Mouse (Mus musculus): Measurements from ENCODE around the gene Gadl1.

Gadl1 gene

DNA sequence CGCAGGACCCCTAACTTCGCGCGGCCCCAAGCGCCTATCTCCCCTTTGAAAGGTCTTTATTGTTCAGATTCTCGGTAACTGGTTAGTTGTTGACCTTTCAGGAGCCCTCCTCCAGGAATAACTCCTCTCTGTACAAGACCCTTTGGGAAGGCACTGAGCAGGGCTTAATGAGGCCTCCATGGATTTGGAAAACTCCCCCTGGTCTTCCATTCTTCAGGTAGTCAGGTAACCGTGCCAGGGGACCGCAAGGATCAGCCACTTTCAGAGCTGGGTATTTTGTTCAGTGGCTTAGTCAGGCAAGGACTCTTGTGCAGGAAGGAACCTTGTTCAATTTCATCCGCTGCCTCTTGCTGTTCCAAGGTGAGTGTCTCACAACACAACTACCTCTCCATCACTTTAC, at the start of gene Gadl1:
Gene Gadl1 (plus strand): TSS at position 301 of the 400 bp plus-strand sequence.
- DNase-seq (ENCODE audit: low spot score) = no peak

DNA sequence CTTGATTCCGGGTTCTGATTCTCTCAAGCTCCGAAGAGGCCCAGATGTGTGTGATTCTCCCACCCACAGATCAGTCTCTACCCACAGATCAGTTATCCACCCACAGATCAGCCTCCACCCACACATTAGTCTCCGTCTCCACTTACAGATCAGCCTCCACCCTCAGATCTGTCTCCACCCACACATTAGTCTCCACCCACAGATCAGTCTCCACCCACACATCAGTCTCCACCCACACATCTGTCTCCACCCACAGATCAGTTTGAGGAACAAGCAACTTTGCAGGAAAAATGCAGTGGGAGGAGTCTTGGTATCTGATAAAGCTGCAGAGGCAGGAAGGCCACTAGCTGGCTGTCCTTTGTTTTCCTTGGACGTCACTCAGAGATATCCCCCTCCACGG, 46.5 kb upstream of the Gadl1 start:
- no peak for DNase-seq (ENCODE audit: low spot score)

DNA sequence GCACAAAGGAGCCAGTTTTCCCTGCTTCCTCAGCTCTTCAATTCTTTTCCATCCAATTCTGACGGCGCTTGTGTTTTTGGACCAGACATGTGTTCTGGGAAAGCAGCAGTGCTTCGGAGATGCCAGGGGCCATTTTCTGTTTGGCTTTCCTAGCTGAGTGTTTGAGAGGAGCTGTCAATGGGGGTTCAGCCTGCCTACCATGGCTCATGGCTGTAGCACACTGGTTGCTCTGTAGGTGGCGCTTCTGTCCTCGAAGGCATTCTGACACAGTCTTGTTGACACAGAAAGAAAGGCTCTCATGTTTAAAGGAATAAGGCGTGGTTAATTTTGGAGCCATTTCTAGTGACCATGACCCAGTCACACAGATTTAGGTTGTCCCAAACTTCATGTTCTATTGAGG, 45.9 kb upstream of the Gadl1 start:
- DNase-seq (ENCODE audit: low spot score) = no peak

- no peak for DNase-seq (ENCODE audit: low spot score)
These were observed 42.0 kb upstream of the Gadl1 start for GRCm38 (mm10) chr9:115867277-115867676.

- DNase-seq (ENCODE audit: low spot score) = no peak
These were observed 39.1 kb upstream of the Gadl1 start for GRCm38 (mm10) chr9:115870168-115870567.

DNA sequence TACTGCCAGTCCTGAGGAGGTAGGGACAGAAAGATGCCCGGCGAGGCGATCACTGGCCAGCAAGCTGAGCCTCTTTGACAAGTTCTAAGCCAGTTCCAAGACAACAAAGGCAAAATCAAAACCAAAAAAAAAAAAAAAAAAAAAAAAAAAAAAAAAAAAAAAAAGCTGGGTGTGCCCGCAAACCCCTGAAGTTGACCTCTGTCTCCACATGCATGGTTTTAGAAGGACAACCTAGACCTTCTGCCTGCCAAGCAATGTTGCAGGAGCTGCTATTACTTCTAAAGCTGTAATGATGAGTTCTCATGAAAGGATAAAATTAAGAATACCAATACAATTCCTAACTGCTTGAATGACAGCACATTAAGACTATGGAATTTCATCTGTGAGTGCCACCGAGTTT, 38.6 kb upstream of the Gadl1 start:
- no peak for DNase-seq (ENCODE audit: low spot score)

- DNase-seq (ENCODE audit: low spot score) = no peak
These were observed 28.8 kb upstream of the Gadl1 start for GRCm38 (mm10) chr9:115880500-115880899.

GRCm38 (mm10) chr9:115881137-115881536, 28.1 kb upstream of the Gadl1 start:
- no peak for DNase-seq (ENCODE audit: low spot score)

- DNase-seq (ENCODE audit: low spot score) = no peak
These were observed 26.5 kb upstream of the Gadl1 start for GRCm38 (mm10) chr9:115882627-115883200.

- no peak for DNase-seq (ENCODE audit: low spot score)
These were observed 25.8 kb upstream of the Gadl1 start for GRCm38 (mm10) chr9:115883413-115883812.

GRCm38 (mm10) chr9:115887571-115887970, 21.7 kb upstream of the Gadl1 start:
- DNase-seq (ENCODE audit: low spot score) = no peak

GRCm38 (mm10) chr9:115893131-115893530, 16.1 kb upstream of the Gadl1 start:
- DNase-seq (ENCODE audit: low spot score) = no peak

DNA sequence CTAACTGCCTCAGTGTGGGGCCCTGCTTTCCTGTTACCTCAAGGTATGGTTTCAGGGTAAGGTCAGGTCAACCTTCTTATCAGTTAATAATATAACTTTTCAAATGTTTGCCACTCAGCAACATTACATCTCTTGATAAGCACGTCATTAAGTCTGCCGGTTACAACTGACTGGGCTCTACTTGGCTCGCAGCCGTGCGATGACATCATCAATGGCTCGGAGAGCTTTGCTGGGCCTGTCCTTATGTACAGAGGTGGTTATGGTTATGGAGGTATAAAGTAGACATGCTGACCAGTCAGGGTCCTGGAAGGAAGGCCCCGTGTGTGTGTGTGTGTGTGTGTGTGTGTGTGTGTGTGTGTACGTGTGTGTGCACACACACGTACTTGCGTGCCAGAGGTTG, 15.3 kb upstream of the Gadl1 start:
- no peak for DNase-seq (ENCODE audit: low spot score)

DNA sequence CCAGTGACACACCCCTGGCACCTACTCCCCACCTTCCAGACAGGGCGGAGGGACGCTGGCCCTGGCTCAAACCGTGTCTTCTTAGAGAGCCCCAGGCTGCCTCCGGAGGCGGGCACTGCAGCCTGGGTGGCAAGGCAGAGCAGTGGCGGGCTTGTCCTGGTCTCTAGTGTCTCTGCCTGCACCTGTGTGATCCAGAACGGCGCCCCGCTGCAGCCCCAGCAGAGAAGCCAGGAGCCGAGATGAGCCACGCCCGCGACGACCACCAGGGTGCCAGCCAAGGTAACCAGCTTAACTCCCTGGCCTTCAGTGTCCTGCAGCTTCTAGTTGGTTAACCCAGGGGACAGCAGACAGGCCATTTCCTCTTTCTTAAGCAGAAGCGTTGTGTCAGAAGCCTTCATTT, 930 bp upstream of the Gadl1 start:
- no peak for DNase-seq (ENCODE audit: low spot score)

- no peak for DNase-seq (ENCODE audit: low spot score)
These were observed 4.8 kb downstream of the Gadl1 start for GRCm38 (mm10) chr9:115914006-115914405.

- DNase-seq (ENCODE audit: low spot score) = no peak
These were observed 6.5 kb downstream of the Gadl1 start for GRCm38 (mm10) chr9:115915586-115916270.

DNA sequence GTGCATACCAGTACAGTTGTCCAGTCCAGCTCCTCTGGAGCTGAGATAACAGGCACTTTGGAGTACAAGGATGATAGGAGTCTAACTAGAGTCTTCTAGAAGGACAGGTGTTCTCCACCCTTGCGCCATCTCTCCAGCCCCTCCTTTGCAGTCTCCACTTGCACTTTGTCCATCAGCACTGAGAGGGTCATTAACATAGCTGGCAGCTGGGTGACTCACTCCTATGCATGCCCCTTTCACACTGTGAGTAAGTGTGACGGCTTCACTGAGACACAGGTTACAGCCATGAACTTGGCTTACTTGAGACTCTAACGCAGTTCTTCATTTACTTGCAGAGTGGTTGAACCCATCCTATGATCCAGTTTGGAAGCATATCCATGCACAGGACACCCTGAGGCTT, 10.5 kb downstream of the Gadl1 start:
- no peak for DNase-seq (ENCODE audit: low spot score)

DNA sequence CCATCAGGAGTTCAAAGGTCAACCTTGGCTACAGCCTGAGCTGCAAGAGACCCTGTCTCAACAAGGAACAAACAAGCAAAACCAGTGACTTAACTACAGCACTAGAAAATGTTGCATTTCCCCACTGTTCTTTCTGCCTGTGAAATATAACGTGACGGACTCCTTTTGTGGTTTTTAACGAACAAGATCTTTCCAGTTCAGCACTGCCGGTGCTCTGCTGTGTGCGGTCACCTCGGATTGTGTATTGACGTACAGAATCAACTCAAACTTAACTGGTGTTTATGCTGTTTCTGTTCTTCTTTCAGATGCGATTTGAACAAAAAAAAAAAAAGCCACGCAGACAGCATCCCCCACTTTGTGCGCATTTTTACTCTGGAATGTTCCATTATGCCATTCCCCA, 13.4 kb downstream of the Gadl1 start:
- DNase-seq (ENCODE audit: low spot score) = no peak

- no peak for DNase-seq (ENCODE audit: low spot score)
These were observed 14.8 kb downstream of the Gadl1 start for GRCm38 (mm10) chr9:115924094-115924493.

DNA sequence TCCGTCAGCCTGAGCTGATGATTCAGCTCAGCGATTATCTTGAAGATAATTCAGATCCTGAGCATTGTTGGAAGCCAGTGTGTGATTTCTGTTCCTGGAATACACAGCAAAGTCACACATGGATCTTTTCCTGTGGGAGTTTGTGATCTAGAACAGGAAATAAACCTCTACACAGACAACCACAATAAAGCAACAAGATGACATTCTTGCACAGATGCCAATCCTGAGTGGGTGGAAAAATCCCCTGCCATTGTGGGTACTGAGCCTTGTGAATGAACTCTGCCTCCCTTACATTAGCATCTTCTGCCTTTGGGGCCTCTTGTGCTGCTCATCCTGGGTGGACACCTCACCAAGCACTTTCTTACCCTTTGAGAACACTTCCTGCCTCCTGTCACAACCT, 22.5 kb downstream of the Gadl1 start:
- no peak for DNase-seq (ENCODE audit: low spot score)

GRCm38 (mm10) chr9:115932741-115933140, 23.5 kb downstream of the Gadl1 start:
- no peak for DNase-seq (ENCODE audit: low spot score)

DNA sequence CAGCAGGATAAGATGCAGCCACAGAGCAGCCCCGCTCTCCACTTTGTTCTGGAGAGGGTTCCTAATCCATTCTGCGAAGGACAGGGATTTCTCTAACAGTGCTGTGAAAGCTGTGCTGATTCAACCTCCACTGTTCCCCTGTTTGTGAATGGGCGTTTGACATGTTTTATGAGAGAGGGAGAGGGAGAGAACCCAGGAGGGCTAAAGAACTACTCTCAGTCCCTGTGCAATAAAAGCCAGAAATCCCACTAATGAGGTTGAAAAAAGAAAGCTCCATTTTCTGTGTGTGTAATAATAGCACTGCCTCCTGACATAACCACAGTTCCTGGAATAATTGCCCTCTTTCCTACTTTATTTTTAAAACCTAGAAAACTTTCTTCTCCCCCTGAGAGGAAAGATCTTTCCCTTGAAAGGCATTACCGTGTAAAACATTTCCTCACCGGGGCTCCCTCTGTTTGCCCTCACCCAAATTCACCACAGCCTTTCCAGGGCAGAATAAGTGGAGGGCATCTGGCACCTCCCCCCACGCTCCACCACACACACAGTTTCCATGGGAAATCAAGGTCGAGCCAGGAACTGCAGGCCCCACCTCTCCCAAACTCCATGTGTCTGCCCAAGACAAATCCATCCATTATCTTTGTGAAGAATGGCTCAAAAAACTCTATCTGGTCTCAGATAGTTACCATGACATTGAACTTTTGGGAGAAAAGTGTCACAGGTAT, 24.1 kb downstream of the Gadl1 start:
- DNase-seq (ENCODE audit: low spot score) = no peak

DNA sequence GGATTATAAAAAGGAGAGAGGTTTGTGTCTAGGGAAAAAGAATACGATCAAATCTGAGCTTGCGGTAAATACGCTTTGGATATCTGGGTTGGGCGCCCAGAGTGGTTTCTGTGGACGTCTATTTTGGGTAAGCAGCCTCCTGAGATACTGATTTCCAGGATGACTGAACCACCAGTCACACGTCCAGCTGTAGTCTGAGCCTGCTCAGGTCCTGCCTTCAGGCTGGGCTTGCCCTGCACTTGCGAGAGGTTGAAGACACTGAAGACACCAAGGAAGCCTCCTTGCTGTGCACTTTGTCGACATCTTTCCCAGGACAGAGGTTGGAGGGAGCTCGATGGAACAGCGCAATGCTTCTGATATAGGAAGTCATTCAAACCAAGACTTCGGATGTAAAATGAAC, 25.0 kb downstream of the Gadl1 start:
- DNase-seq (ENCODE audit: low spot score) = no peak

- DNase-seq (ENCODE audit: low spot score) = no peak
These were observed 27.1 kb downstream of the Gadl1 start for GRCm38 (mm10) chr9:115936350-115936749.

All from urinary bladder, postnatal 10 days (tissue).